Comparison of ENCODE assay signal across 28 mouse cellular contexts in the genomic region with DNA sequence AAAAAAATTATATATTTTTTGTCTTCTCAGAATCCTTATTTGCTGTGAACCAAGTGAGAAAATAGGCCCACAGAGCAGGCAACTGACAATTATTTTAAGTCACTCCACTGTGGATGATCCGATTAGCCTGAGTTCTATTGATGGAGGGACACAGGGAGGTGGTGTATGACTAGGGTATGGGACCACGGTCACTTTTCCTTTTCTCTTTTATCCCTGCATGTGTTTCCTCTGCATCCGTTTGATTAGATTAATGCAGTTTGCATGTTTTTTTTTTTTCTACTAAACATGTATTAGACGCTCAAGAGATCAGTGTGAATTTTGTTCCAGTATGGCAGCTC.
DNase-seq lines count a peak whose midpoint lies in the region; ATAC-seq lines count a peak whose summit lies in the region.
"Had no signal": no experiment of that assay in that cellular context is flagged by ENCODE, and none has a peak within 500 bp of the region (broad histone marks: within the 10 kb centered on the region; RNA-seq: fewer than 3 reads in every experiment).

No protein-coding gene starts in this region.

- ATAC-seq in midbrain, embryonic 11.5 days (ENCODE audit: low FRiP score), result peak; percentile 62; the same call in 1 of the 2 replicates
- ATAC-seq in midbrain, embryonic 16.5 days, result no peak
- peak; percentile 66; the same call in 1 of the 2 replicates for ATAC-seq in forebrain, embryonic 11.5 days (replicated peaks; ENCODE audit: low FRiP score)
- ATAC-seq in forebrain, embryonic 15.5 days (replicated peaks), result no peak
- ATAC-seq in frontal cortex, adult (ENCODE audit: low TSS enrichment), result no peak
- ATAC-seq: CD4-positive, CD25-positive, alpha-beta regulatory T cell, adult 4 months had no signal

- no peak overlapping the region for H3K27ac ChIP-seq in midbrain, embryonic 11.5 days (ENCODE audit: low read depth, low read length)
- no peak overlapping the region for H3K27ac ChIP-seq in midbrain, embryonic 16.5 days (ENCODE audit: low read length)
- no peak overlapping the region for H3K27ac ChIP-seq in forebrain, embryonic 11.5 days (ENCODE audit: low read depth, low read length)
- H3K27ac ChIP-seq in forebrain, embryonic 15.5 days (replicated peaks), result 0 out of 2 replicates have a peak overlapping the region, but pooled peaks have one; percentile 57
- H3K27ac ChIP-seq: embryonic facial prominence, embryonic 15.5 days; heart, embryonic 10.5 days; heart, embryonic 15.5 days; hindbrain, embryonic 13.5 days; limb, embryonic 12.5 days; liver, embryonic 15.5 days; neural tube, embryonic 15.5 days had no signal

- H3K36me3 ChIP-seq in midbrain, embryonic 11.5 days (ENCODE audit: control insufficient read depth, insufficient read depth, low read length), result no peaks in the 10 kb centered on the region
- no peaks in the 10 kb centered on the region for H3K36me3 ChIP-seq in midbrain, embryonic 16.5 days (ENCODE audit: control insufficient read depth, insufficient read depth, low read length)
- no peaks in the 10 kb centered on the region for H3K36me3 ChIP-seq in forebrain, embryonic 11.5 days (ENCODE audit: control insufficient read depth, insufficient read depth, low read length)
- H3K36me3 ChIP-seq in forebrain, embryonic 15.5 days, result no peaks in the 10 kb centered on the region
- H3K36me3 ChIP-seq: embryonic facial prominence, embryonic 10.5 days; embryonic facial prominence, embryonic 15.5 days; heart, embryonic 10.5 days; heart, embryonic 15.5 days; hindbrain, embryonic 13.5 days; limb, embryonic 12.5 days; liver, embryonic 15.5 days; neural tube, embryonic 15.5 days had no signal

- H3K27me3 ChIP-seq in midbrain, embryonic 11.5 days (ENCODE audit: control insufficient read depth, insufficient read depth, low read length), result no peaks in the 10 kb centered on the region
- H3K27me3 ChIP-seq in midbrain, embryonic 16.5 days (ENCODE audit: control insufficient read depth, insufficient read depth, low read depth, low read length), result no peaks in the 10 kb centered on the region
- H3K27me3 ChIP-seq in forebrain, embryonic 11.5 days (ENCODE audit: control insufficient read depth, insufficient read depth, low read length), result no peaks in the 10 kb centered on the region
- H3K27me3 ChIP-seq in forebrain, embryonic 15.5 days, result no peaks in the 10 kb centered on the region
- H3K27me3 ChIP-seq: embryonic facial prominence, embryonic 15.5 days; heart, embryonic 15.5 days; hindbrain, embryonic 13.5 days; limb, embryonic 12.5 days; liver, embryonic 15.5 days; neural tube, embryonic 15.5 days had no signal

- H3K9me3 ChIP-seq in midbrain, embryonic 11.5 days (ENCODE audit: control insufficient read depth, low read length), result no peaks in the 10 kb centered on the region
- no peaks in the 10 kb centered on the region for H3K9me3 ChIP-seq in midbrain, embryonic 16.5 days (replicated peaks; ENCODE audit: control insufficient read depth, low read length, poor library complexity, severe bottlenecking)
- H3K9me3 ChIP-seq in forebrain, embryonic 11.5 days (ENCODE audit: control insufficient read depth, low read length), result no peaks in the 10 kb centered on the region
- no peaks in the 10 kb centered on the region for H3K9me3 ChIP-seq in forebrain, embryonic 15.5 days
- H3K9me3 ChIP-seq: embryonic facial prominence, embryonic 10.5 days; embryonic facial prominence, embryonic 15.5 days; heart, embryonic 10.5 days; heart, embryonic 15.5 days; hindbrain, embryonic 13.5 days; limb, embryonic 12.5 days; liver, embryonic 15.5 days; neural tube, embryonic 15.5 days had no signal

- H3K4me3 ChIP-seq in midbrain, embryonic 11.5 days (ENCODE audit: low read depth, low read length), result no peak overlapping the region
- no peak overlapping the region for H3K4me3 ChIP-seq in midbrain, embryonic 16.5 days (ENCODE audit: low read depth, low read length)
- no peak overlapping the region for H3K4me3 ChIP-seq in forebrain, embryonic 11.5 days (ENCODE audit: low read depth, low read length)
- no peak overlapping the region for H3K4me3 ChIP-seq in forebrain, embryonic 15.5 days
- H3K4me3 ChIP-seq: embryonic facial prominence, embryonic 10.5 days; embryonic facial prominence, embryonic 15.5 days; heart, embryonic 10.5 days; heart, embryonic 15.5 days; hindbrain, embryonic 13.5 days; limb, embryonic 12.5 days; liver, embryonic 15.5 days; neural tube, embryonic 15.5 days had no signal

- no peak overlapping the region for H3K9ac ChIP-seq in midbrain, embryonic 11.5 days (ENCODE audit: low read length)
- no peak overlapping the region for H3K9ac ChIP-seq in midbrain, embryonic 16.5 days (ENCODE audit: low read depth, low read length)
- H3K9ac ChIP-seq in forebrain, embryonic 11.5 days (ENCODE audit: low read length), result no peak overlapping the region
- no peak overlapping the region for H3K9ac ChIP-seq in forebrain, embryonic 15.5 days (replicated peaks)
- H3K9ac ChIP-seq: embryonic facial prominence, embryonic 15.5 days; heart, embryonic 15.5 days; hindbrain, embryonic 13.5 days; limb, embryonic 12.5 days; liver, embryonic 15.5 days; lung, embryonic 14.5 days; neural tube, embryonic 15.5 days had no signal

- WGBS in midbrain, embryonic 11.5 days, result 32% methylated on average over 4 of the region's 4 CpGs
- whole genome bisulfite sequencing in midbrain, embryonic 16.5 days, result 20% methylated on average over 4 of the region's 4 CpGs
- 19% methylated on average over 4 of the region's 4 CpGs for WGBS in forebrain, embryonic 11.5 days
- 4% methylated on average over 4 of the region's 4 CpGs for WGBS in forebrain, embryonic 15.5 days

- peaks cover 12% of the 10 kb centered on the region for H3K4me1 ChIP-seq in midbrain, embryonic 11.5 days (ENCODE audit: control insufficient read depth, insufficient read depth, low read length)
- peaks cover 7% of the 10 kb centered on the region for H3K4me1 ChIP-seq in midbrain, embryonic 16.5 days (ENCODE audit: control insufficient read depth, insufficient read depth, low read length)
- H3K4me1 ChIP-seq in forebrain, embryonic 11.5 days (replicated peaks; ENCODE audit: control insufficient read depth, insufficient read depth, low read length), result peaks cover 7% of the 10 kb centered on the region; the same call in 1 of the 2 replicates
- H3K4me1 ChIP-seq in forebrain, embryonic 15.5 days, result peaks cover 27% of the 10 kb centered on the region
- H3K4me1 ChIP-seq: heart, embryonic 10.5 days; liver, embryonic 15.5 days had no signal

- no peak overlapping the region; the same call in 1 of the 2 replicates for H3K4me2 ChIP-seq in midbrain, embryonic 11.5 days
- no peak overlapping the region for H3K4me2 ChIP-seq in midbrain, embryonic 16.5 days (ENCODE audit: low read length)
- H3K4me2 ChIP-seq in forebrain, embryonic 11.5 days (ENCODE audit: low read depth, low read length, severe bottlenecking), result peak overlapping the region; percentile 5; the same call in 1 of the 2 replicates
- H3K4me2 ChIP-seq in forebrain, embryonic 15.5 days (replicated peaks), result no peak overlapping the region
- H3K4me2 ChIP-seq: embryonic facial prominence, embryonic 15.5 days; heart, embryonic 15.5 days; limb, embryonic 12.5 days; liver, embryonic 15.5 days; lung, embryonic 14.5 days had no signal

- DNase-seq in midbrain, embryonic 11.5 days (ENCODE audit: low spot score, missing footprints), result no peak
- no peak for DNase-seq in forebrain, embryonic 11.5 days (ENCODE audit: low spot score)
- peak; percentile 26 for DNase-seq in retina, embryonic 14.5 days (ENCODE audit: low spot score)
- no peak for DNase-seq in heart, adult 8-10 months (ENCODE audit: low spot score)
- DNase-seq: adrenal gland, postnatal 25 days; cerebellum, adult 2 months; cerebellum, postnatal 25 days; heart, postnatal 36 days; kidney, adult 11 months; kidney, postnatal 14 days; layer of hippocampus, adult 9-11 months; lung, embryonic 14.5 days; lung, postnatal 14 days; right cerebral cortex, adult 18-20 months; spleen, adult 18-20 months; thymus, postnatal 14 days had no signal

Comparison
In these comparisons a context has a peak if more than half of its experiments do, and no peak if none do; other contexts are left out.
1. ATAC-seq: peak in midbrain, embryonic 11.5 days (single experiment) and forebrain, embryonic 11.5 days (single experiment); none in midbrain, embryonic 16.5 days (single experiment), forebrain, embryonic 15.5 days (single experiment) and frontal cortex, adult (single experiment).